ENCODE assay signal across 12 mouse cellular contexts in the genomic region with DNA sequence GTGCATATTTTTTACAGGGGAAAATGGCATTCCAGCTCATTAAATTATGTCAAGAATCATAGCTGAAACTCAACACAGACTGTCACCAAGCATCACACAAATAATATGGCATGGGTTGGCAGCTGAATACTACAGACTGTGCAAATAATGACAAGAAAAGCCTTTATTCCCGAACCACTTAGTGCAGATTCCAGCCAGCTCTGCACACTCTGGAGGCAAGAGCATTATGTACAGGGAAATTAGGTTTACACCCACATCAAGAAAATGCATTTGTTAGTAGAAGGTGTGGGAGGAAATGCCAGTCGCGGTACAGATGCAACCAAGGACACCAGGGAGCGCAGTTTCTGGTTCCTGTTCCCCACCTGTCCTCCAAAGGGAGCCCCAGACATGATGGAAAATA.
DNase-seq lines count a peak whose midpoint lies in the region; ATAC-seq and TF ChIP-seq lines count a peak whose summit lies in the region.
"Had no signal": no experiment of that assay in that cellular context is flagged by ENCODE, and none has a peak within 500 bp of the region (broad histone marks: within the 10 kb centered on the region; RNA-seq: fewer than 3 reads in every experiment).

No protein-coding gene starts in this region.

- no peaks in the 10 kb centered on the region for H3K9me3 ChIP-seq in hindbrain, embryonic 11.5 days (ENCODE audit: control insufficient read depth, low read length)
- H3K9me3 ChIP-seq in hindbrain, postnatal 0 days (ENCODE audit: low read length): no peaks in the 10 kb centered on the region
- H3K9me3 ChIP-seq in lung, postnatal 0 days (ENCODE audit: low read length): no peaks in the 10 kb centered on the region
- H3K9me3 ChIP-seq: embryonic facial prominence, embryonic 15.5 days had no signal

- no peak overlapping the region for H3K9ac ChIP-seq in hindbrain, embryonic 11.5 days (ENCODE audit: low read depth, low read length)
- H3K9ac ChIP-seq in hindbrain, postnatal 0 days (replicated peaks; ENCODE audit: low read length): no peak overlapping the region
- H3K9ac ChIP-seq in lung, postnatal 0 days (replicated peaks; ENCODE audit: low read depth): no peak overlapping the region
- H3K9ac ChIP-seq: embryonic facial prominence, embryonic 15.5 days; liver, postnatal 0 days had no signal

- no peak overlapping the region for H3K4me2 ChIP-seq in hindbrain, embryonic 11.5 days (replicated peaks; ENCODE audit: low read depth, low read length)
- no peak overlapping the region for H3K4me2 ChIP-seq in hindbrain, postnatal 0 days (ENCODE audit: low read depth, low read length)
- H3K4me2 ChIP-seq in lung, postnatal 0 days (replicated peaks; ENCODE audit: low read depth, low read length): no peak overlapping the region
- H3K4me2 ChIP-seq: embryonic facial prominence, embryonic 15.5 days had no signal

- H3K27me3 ChIP-seq in hindbrain, embryonic 11.5 days (ENCODE audit: control insufficient read depth, insufficient read depth, low read length): no peaks in the 10 kb centered on the region
- H3K27me3 ChIP-seq in hindbrain, postnatal 0 days (ENCODE audit: insufficient read depth, low read length): no peaks in the 10 kb centered on the region
- H3K27me3 ChIP-seq in lung, postnatal 0 days (replicated peaks; ENCODE audit: insufficient read depth, low read length): no peaks in the 10 kb centered on the region
- H3K27me3 ChIP-seq: embryonic facial prominence, embryonic 15.5 days had no signal

- peak; percentile 43; the same call in 1 of the 2 replicates for ATAC-seq in hindbrain, embryonic 11.5 days (ENCODE audit: low FRiP score)
- ATAC-seq in hindbrain, postnatal 0 days: no peak
- no peak for ATAC-seq in lung, postnatal 0 days
- ATAC-seq: liver, postnatal 0 days had no signal

- no peak for TF ChIP-seq EP300 in lung, postnatal 0 days (IDR thresholded peaks at IDR 0.05)

- no peaks in the 10 kb centered on the region for H3K36me3 ChIP-seq in hindbrain, embryonic 11.5 days (ENCODE audit: control insufficient read depth, insufficient read depth, low read length)
- no peaks in the 10 kb centered on the region for H3K36me3 ChIP-seq in hindbrain, postnatal 0 days (ENCODE audit: insufficient read depth, low read length)
- H3K36me3 ChIP-seq in lung, postnatal 0 days (ENCODE audit: insufficient read depth, low read length): no peaks in the 10 kb centered on the region
- H3K36me3 ChIP-seq: embryonic facial prominence, embryonic 15.5 days had no signal

- no peaks in the 10 kb centered on the region for H3K4me1 ChIP-seq in hindbrain, embryonic 11.5 days (replicated peaks; ENCODE audit: control insufficient read depth, insufficient read depth, low read length)
- 0 out of 2 replicates have a peak, but pooled peaks cover 3% of the 10 kb centered on the region for H3K4me1 ChIP-seq in hindbrain, postnatal 0 days (ENCODE audit: insufficient read depth, low read length)
- H3K4me1 ChIP-seq in lung, postnatal 0 days (ENCODE audit: insufficient read depth, low read depth, low read length): no peaks in the 10 kb centered on the region
- H3K4me1 ChIP-seq: embryonic facial prominence, embryonic 15.5 days had no signal

- WGBS in hindbrain, embryonic 11.5 days: 69% methylated on average over 4 of the region's 4 CpGs
- WGBS in hindbrain, postnatal 0 days: 53% methylated on average over 4 of the region's 4 CpGs
- WGBS in lung, postnatal 0 days: 58% methylated on average over 4 of the region's 4 CpGs

- H3K27ac ChIP-seq in hindbrain, embryonic 11.5 days (ENCODE audit: low read depth, low read length): no peak overlapping the region
- H3K27ac ChIP-seq in hindbrain, postnatal 0 days: no peak overlapping the region
- no peak overlapping the region for H3K27ac ChIP-seq in lung, postnatal 0 days (ENCODE audit: low read length)
- H3K27ac ChIP-seq: embryonic facial prominence, embryonic 15.5 days had no signal

- TF ChIP-seq CTCF in hindbrain, postnatal 0 days (IDR thresholded peaks at IDR 0.05; ENCODE audit: low read depth): no peak
- no peak for TF ChIP-seq CTCF in lung, postnatal 0 days (IDR thresholded peaks at IDR 0.05)

- no peak overlapping the region for H3K4me3 ChIP-seq in hindbrain, embryonic 11.5 days (ENCODE audit: low read depth, low read length)
- H3K4me3 ChIP-seq in hindbrain, postnatal 0 days (ENCODE audit: low read length): no peak overlapping the region
- no peak overlapping the region for H3K4me3 ChIP-seq in lung, postnatal 0 days (ENCODE audit: low read depth, low read length)
- H3K4me3 ChIP-seq: embryonic facial prominence, embryonic 15.5 days had no signal

- no peak for DNase-seq in hindbrain, embryonic 11.5 days (ENCODE audit: low spot score)
- no peak for DNase-seq in hindbrain, postnatal 0 days (ENCODE audit: low spot score)
- DNase-seq in frontal cortex, postnatal 36 days (ENCODE audit: low spot score in 2 of 2): peak; percentile 35 to 66
- DNase-seq in layer of hippocampus, postnatal 36 days: peak; percentile 18 to 49
- DNase-seq in right cerebral cortex, postnatal 10 days (ENCODE audit: low spot score in 2 of 2): peak; percentile 36 to 44
- no peak for DNase-seq in yolk sac, embryonic 10.5 days (ENCODE audit: low spot score)
- no peak for DNase-seq in kidney, postnatal 36 days
- DNase-seq in lung, postnatal 0 days (ENCODE audit: low spot score): no peak
- DNase-seq: adrenal gland, postnatal 36 days; cerebellum, adult 9-10 months; liver, postnatal 0 days had no signal

Comparison
In these comparisons a context has a peak if more than half of its experiments do, and no peak if none do; other contexts are left out.
1. DNase-seq: peak in frontal cortex, postnatal 36 days (2 of 2), layer of hippocampus, postnatal 36 days (2 of 2) and right cerebral cortex, postnatal 10 days (2 of 2); none in hindbrain, embryonic 11.5 days (single experiment), hindbrain, postnatal 0 days (single experiment), yolk sac, embryonic 10.5 days (single experiment), kidney, postnatal 36 days (0 of 2) and lung, postnatal 0 days (single experiment).